Mouse (Mus musculus): ENCODE measurements around the gene Phyhipl. TPM values are rescaled to one million over a fixed set of nuclear protein-coding genes. Genes with fewer than 3 reads are reported as not detected.

Gene Phyhipl
- 26.5 and 26.9 TPM in 2 replicates for polyA plus RNA-seq (2015; fragmentation: Nextera tagmentation; extraction: Ambion mirVana)

DNA sequence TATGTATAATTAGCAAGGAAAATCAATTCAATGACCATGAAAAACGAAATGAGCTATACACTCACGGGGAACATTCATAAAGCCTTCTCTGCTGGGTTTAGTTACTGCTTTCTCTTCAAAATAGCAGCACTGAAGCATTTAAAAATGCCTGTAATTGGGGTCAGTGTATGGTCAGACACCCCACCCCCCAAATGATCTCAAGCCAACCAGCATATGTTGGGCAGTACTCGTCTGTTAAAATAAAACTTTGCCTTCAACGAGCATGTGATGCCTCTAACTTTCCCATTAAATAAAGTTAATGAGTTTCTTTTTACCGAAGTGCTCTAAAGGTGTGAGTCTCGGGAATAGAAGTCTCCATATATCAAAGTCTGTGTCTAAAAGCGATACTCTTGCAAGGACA lies at the start of gene Phyhipl:
Phyhipl (minus strand) TSS at position 138 of the 400 bp plus-strand sequence.
- Histone ChIP-seq H3K9me3 (ENCODE audit: low read length) (peaks cover 3% of the 10 kb centered on the region; the same call in 1 of the 2 replicates), H3K36me3 (ENCODE audit: insufficient read depth, low read length) (no peaks in the 10 kb centered on the region), H3K27ac (ENCODE audit: low read length) (peak within 1 kb of the TSS; percentile 74), H3K9ac (replicated peaks; ENCODE audit: low read length) (no peak within 1 kb of the TSS), H3K4me2 (replicated peaks; ENCODE audit: low read depth, low read length) (peak within 1 kb of the TSS; percentile 23; the same call in 1 of the 2 replicates), H3K4me3 (ENCODE audit: low read length) (peak within 1 kb of the TSS; percentile 15), H3K4me1 (ENCODE audit: insufficient read depth, low read length) (peaks cover 3% of the 10 kb centered on the region; the same call in 1 of the 2 replicates), H3K27me3 (ENCODE audit: insufficient read depth, low read length) (no peaks in the 10 kb centered on the region)
- 33% methylated on average over 7 of the region's 7 CpGs for WGBS
- peak; percentile 91 for ATAC-seq (ENCODE audit: low FRiP score, low TSS enrichment)

GRCm38 (mm10) chr10:70703211-70703610 lies 47.4 kb upstream of the Phyhipl start:
- Histone ChIP-seq H3K9ac (replicated peaks; ENCODE audit: low read length) (no peak overlapping the region), H3K4me3 (ENCODE audit: low read length) (no peak overlapping the region), H3K27ac (ENCODE audit: low read length) (no peak overlapping the region), H3K27me3 (ENCODE audit: insufficient read depth, low read length) (no peaks in the 10 kb centered on the region), H3K4me2 (replicated peaks; ENCODE audit: low read depth, low read length) (no peak overlapping the region), H3K9me3 (ENCODE audit: low read length) (no peaks in the 10 kb centered on the region), H3K4me1 (ENCODE audit: insufficient read depth, low read length) (0 out of 2 replicates have a peak, but pooled peaks cover 4% of the 10 kb centered on the region), H3K36me3 (ENCODE audit: insufficient read depth, low read length) (no peaks in the 10 kb centered on the region)
- no peak for ATAC-seq (ENCODE audit: low FRiP score, low TSS enrichment)
- 67% methylated on average over 6 of the region's 6 CpGs for WGBS

- Histone ChIP-seq H3K27me3 (ENCODE audit: insufficient read depth, low read length) (no peaks in the 10 kb centered on the region), H3K36me3 (ENCODE audit: insufficient read depth, low read length) (no peaks in the 10 kb centered on the region), H3K9ac (replicated peaks; ENCODE audit: low read length) (no peak overlapping the region), H3K9me3 (ENCODE audit: low read length) (no peaks in the 10 kb centered on the region), H3K4me3 (ENCODE audit: low read length) (no peak overlapping the region), H3K27ac (ENCODE audit: low read length) (no peak overlapping the region), H3K4me1 (ENCODE audit: insufficient read depth, low read length) (peaks cover 16% of the 10 kb centered on the region), H3K4me2 (replicated peaks; ENCODE audit: low read depth, low read length) (no peak overlapping the region)
- 92% methylated on average over 7 of the region's 7 CpGs for WGBS
- no peak for ATAC-seq (ENCODE audit: low FRiP score, low TSS enrichment)
Measured at GRCm38 (mm10) chr10:70699581-70699980, 43.8 kb upstream of the Phyhipl start.

DNA sequence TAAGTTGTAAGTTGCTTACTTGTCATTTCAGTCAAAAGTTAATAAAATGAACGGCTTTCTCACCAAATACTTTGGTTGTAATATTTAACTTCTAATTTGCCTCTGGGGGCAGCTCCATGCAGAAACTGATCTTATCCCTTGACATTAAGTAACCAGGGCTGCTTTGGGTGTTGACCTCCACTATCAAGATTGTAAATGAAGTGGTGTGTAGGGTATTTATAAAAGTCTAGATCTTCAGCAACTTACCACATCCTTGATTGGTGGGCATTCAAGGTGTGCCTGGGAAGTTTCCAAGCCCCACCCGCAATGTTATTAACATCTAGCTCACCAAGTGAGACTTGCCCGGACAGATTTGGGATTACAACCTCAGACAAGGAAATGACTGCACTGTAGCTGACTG lies 42.2 kb upstream of the Phyhipl start:
- Histone ChIP-seq H3K4me3 (ENCODE audit: low read length) (no peak overlapping the region), H3K36me3 (ENCODE audit: insufficient read depth, low read length) (no peaks in the 10 kb centered on the region), H3K9me3 (ENCODE audit: low read length) (no peaks in the 10 kb centered on the region), H3K27ac (ENCODE audit: low read length) (peak overlapping the region; percentile 77), H3K27me3 (ENCODE audit: insufficient read depth, low read length) (no peaks in the 10 kb centered on the region), H3K4me1 (ENCODE audit: insufficient read depth, low read length) (peaks cover 16% of the 10 kb centered on the region), H3K4me2 (replicated peaks; ENCODE audit: low read depth, low read length) (no peak overlapping the region), H3K9ac (replicated peaks; ENCODE audit: low read length) (no peak overlapping the region)
- 62% methylated on average over 3 of the region's 3 CpGs for WGBS
- peak; percentile 62; the same call in 1 of the 2 replicates for ATAC-seq (ENCODE audit: low FRiP score, low TSS enrichment)

DNA sequence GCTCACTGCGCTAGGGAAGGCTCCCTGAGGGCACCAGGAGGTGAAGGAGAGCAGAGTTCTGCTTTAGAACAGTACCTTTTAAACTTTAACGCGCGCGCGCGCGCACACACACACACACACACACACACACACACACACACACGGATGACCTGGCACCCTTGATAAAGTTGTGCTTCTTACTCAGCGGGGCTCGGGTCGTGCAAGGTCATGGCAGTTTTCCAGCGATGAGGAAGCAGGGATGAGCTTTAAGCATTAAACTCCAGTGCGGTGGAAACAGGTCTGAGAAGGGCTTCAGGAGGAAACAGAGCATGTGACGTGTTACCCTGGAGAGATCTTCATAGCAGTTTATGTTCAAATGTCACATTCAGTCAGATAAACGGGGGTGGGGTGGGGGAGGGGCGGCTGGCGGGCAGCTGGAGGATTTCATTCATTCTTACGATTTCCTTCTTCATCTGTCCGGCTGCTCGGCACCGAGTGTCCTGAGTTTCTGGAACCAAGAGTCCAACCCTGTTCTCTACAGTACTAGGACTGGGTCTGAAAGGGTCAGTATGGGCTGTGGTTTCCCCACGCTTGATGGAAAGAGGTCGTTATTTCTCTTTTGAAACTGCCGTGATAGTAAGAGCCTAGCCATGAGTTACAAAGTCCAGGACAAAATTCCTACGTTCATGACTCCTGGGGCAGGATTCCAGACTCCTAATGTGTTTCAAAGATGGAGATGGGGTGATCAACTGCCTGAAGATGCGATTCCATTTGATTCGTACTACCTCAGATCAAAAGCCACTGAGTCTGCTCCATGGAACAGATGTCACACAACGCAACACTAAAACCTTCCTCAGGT lies 41.2 kb upstream of the Phyhipl start:
- no peaks in the 10 kb centered on the region for H3K9me3 ChIP-seq (ENCODE audit: low read length)
- no peak overlapping the region for H3K9ac ChIP-seq (replicated peaks; ENCODE audit: low read length)
- H3K4me2 ChIP-seq (replicated peaks; ENCODE audit: low read depth, low read length), result peak overlapping the region; percentile 25; the same call in 1 of the 2 replicates
- H3K27ac ChIP-seq (ENCODE audit: low read length), result peak overlapping the region; percentile 77
- H3K4me3 ChIP-seq (ENCODE audit: low read length), result no peak overlapping the region; the same call in 1 of the 2 replicates
- H3K27me3 ChIP-seq (ENCODE audit: insufficient read depth, low read length), result no peaks in the 10 kb centered on the region
- 48% methylated on average over 29 of the region's 29 CpGs for WGBS
- no peaks in the 10 kb centered on the region for H3K36me3 ChIP-seq (ENCODE audit: insufficient read depth, low read length)
- ATAC-seq (ENCODE audit: low FRiP score, low TSS enrichment), result peak; percentile 49; the same call in 1 of the 2 replicates
- peaks cover 16% of the 10 kb centered on the region for H3K4me1 ChIP-seq (ENCODE audit: insufficient read depth, low read length)

GRCm38 (mm10) chr10:70689346-70689745 lies 33.6 kb upstream of the Phyhipl start:
- no peaks in the 10 kb centered on the region for H3K27me3 ChIP-seq (ENCODE audit: insufficient read depth, low read length)
- no peak overlapping the region for H3K27ac ChIP-seq (ENCODE audit: low read length)
- no peaks in the 10 kb centered on the region for H3K4me1 ChIP-seq (ENCODE audit: insufficient read depth, low read length)
- no peak overlapping the region for H3K4me2 ChIP-seq (replicated peaks; ENCODE audit: low read depth, low read length)
- H3K9ac ChIP-seq (replicated peaks; ENCODE audit: low read length), result no peak overlapping the region
- WGBS, result 76% methylated on average over 6 of the region's 6 CpGs
- H3K36me3 ChIP-seq (ENCODE audit: insufficient read depth, low read length), result no peaks in the 10 kb centered on the region
- no peaks in the 10 kb centered on the region for H3K9me3 ChIP-seq (ENCODE audit: low read length)
- H3K4me3 ChIP-seq (ENCODE audit: low read length), result no peak overlapping the region
- no peak for ATAC-seq (ENCODE audit: low FRiP score, low TSS enrichment)

GRCm38 (mm10) chr10:70688881-70689280 lies 33.1 kb upstream of the Phyhipl start:
- Histone ChIP-seq H3K9me3 (ENCODE audit: low read length) (no peaks in the 10 kb centered on the region), H3K27ac (ENCODE audit: low read length) (no peak overlapping the region), H3K4me3 (ENCODE audit: low read length) (no peak overlapping the region), H3K27me3 (ENCODE audit: insufficient read depth, low read length) (no peaks in the 10 kb centered on the region), H3K36me3 (ENCODE audit: insufficient read depth, low read length) (no peaks in the 10 kb centered on the region), H3K4me2 (replicated peaks; ENCODE audit: low read depth, low read length) (no peak overlapping the region), H3K9ac (replicated peaks; ENCODE audit: low read length) (no peak overlapping the region), H3K4me1 (ENCODE audit: insufficient read depth, low read length) (no peaks in the 10 kb centered on the region)
- no peak for ATAC-seq (ENCODE audit: low FRiP score, low TSS enrichment)
- 48% methylated on average over 8 of the region's 8 CpGs for WGBS

- Histone ChIP-seq H3K36me3 (ENCODE audit: insufficient read depth, low read length) (no peaks in the 10 kb centered on the region), H3K4me1 (ENCODE audit: insufficient read depth, low read length) (no peaks in the 10 kb centered on the region), H3K27ac (ENCODE audit: low read length) (no peak overlapping the region), H3K9me3 (ENCODE audit: low read length) (no peaks in the 10 kb centered on the region), H3K27me3 (ENCODE audit: insufficient read depth, low read length) (no peaks in the 10 kb centered on the region), H3K4me3 (ENCODE audit: low read length) (no peak overlapping the region), H3K9ac (replicated peaks; ENCODE audit: low read length) (no peak overlapping the region), H3K4me2 (replicated peaks; ENCODE audit: low read depth, low read length) (no peak overlapping the region)
- 43% methylated on average over 11 of the region's 11 CpGs for WGBS
- ATAC-seq (ENCODE audit: low FRiP score, low TSS enrichment), result no peak
Measured at GRCm38 (mm10) chr10:70686941-70687703, 31.4 kb upstream of the Phyhipl start.

DNA sequence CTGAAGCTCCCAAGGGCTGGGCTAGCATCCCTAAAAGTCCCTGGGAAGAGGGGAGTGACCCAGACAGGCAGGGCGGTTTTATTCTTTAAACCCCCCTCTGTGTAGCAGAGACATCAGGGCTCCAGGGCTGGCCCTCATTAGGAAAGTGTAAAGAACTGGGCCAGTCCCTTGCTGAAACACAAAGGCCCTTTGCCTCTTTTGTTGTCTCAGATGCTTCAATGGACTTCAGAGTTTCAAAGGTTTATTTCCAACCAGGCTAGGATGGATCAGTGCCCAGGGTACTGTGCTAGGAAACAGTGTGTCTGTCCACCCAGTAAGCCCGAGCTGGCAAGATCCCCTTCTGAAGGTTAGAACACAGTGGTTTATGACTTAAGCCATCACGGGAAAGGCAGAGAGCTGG lies 30.7 kb upstream of the Phyhipl start:
- Histone ChIP-seq H3K4me1 (ENCODE audit: insufficient read depth, low read length) (no peaks in the 10 kb centered on the region), H3K4me3 (ENCODE audit: low read length) (no peak overlapping the region), H3K27ac (ENCODE audit: low read length) (no peak overlapping the region), H3K4me2 (replicated peaks; ENCODE audit: low read depth, low read length) (no peak overlapping the region), H3K36me3 (ENCODE audit: insufficient read depth, low read length) (no peaks in the 10 kb centered on the region), H3K9ac (replicated peaks; ENCODE audit: low read length) (no peak overlapping the region), H3K27me3 (ENCODE audit: insufficient read depth, low read length) (no peaks in the 10 kb centered on the region), H3K9me3 (ENCODE audit: low read length) (no peaks in the 10 kb centered on the region)
- 20% methylated on average over 3 of the region's 3 CpGs for WGBS
- no peak for ATAC-seq (ENCODE audit: low FRiP score, low TSS enrichment)
